Comparison of ENCODE assay signal across 9 mouse cellular contexts in genomic region chr2:127518273-127518672, GRCm38 (mm10). TPM values are rescaled to one million over a fixed set of nuclear protein-coding genes. Genes with fewer than 3 reads are reported as not detected.
DNase-seq lines count a peak whose midpoint lies in the region; ATAC-seq lines count a peak whose summit lies in the region.
"Had no signal": no experiment of that assay in that cellular context is flagged by ENCODE, and none has a peak within 500 bp of the region (broad histone marks: within the 10 kb centered on the region; RNA-seq: fewer than 3 reads in every experiment).

No protein-coding gene starts in this region.

- H3K36me3 ChIP-seq in limb, embryonic 12.5 days = no peaks in the 10 kb centered on the region
- no peaks in the 10 kb centered on the region for H3K36me3 ChIP-seq in limb, embryonic 10.5 days

- peaks cover 9% of the 10 kb centered on the region; the same call in 1 of the 2 replicates for H3K27me3 ChIP-seq in limb, embryonic 12.5 days
- peaks cover 16% of the 10 kb centered on the region; the same call in 1 of the 2 replicates for H3K27me3 ChIP-seq in limb, embryonic 10.5 days (ENCODE audit: low read depth, poor library complexity, severe bottlenecking)

- peak; percentile 48 for DNase-seq in cerebellum, adult 9-11 months
- DNase-seq in cerebellum, adult 11 months = no peak
- DNase-seq in limb, embryonic 10.5 days (ENCODE audit: low spot score) = no peak
- DNase-seq in left cerebral cortex, postnatal 36 days (ENCODE audit: low spot score in 2 of 2) = peak; percentile 59 to 63
- DNase-seq in thymus, postnatal 10 days (ENCODE audit: low spot score in 2 of 2) = peak; percentile 56 to 69
- DNase-seq in lung, postnatal 36 days = no peak
- DNase-seq in Muller cell, postnatal 12 days (ENCODE audit: inconsistent ontology term) = no peak

- no peak overlapping the region for H3K9ac ChIP-seq in limb, embryonic 12.5 days (replicated peaks)

- intact Hi-C loops in left cerebral cortex, postnatal 36 days (cut with DNase I) = no loop called here

- H3K4me2 ChIP-seq in limb, embryonic 12.5 days = no peak overlapping the region

- H3K4me1 ChIP-seq in limb, embryonic 12.5 days (replicated peaks) = peaks cover 20% of the 10 kb centered on the region
- peaks cover 40% of the 10 kb centered on the region for H3K4me1 ChIP-seq in limb, embryonic 10.5 days

- H3K9me3 ChIP-seq in limb, embryonic 12.5 days = no peaks in the 10 kb centered on the region
- no peaks in the 10 kb centered on the region for H3K9me3 ChIP-seq in limb, embryonic 10.5 days (replicated peaks)

- no peak overlapping the region for H3K27ac ChIP-seq in limb, embryonic 12.5 days
- H3K27ac ChIP-seq in limb, embryonic 10.5 days = no peak overlapping the region
- H3K27ac ChIP-seq: macrophage had no signal

- H3K4me3 ChIP-seq in limb, embryonic 12.5 days (replicated peaks) = no peak overlapping the region
- no peak overlapping the region for H3K4me3 ChIP-seq in limb, embryonic 10.5 days

- 56% methylated on average over 3 of the region's 3 CpGs for WGBS in limb, embryonic 12.5 days
- 55% methylated on average over 3 of the region's 3 CpGs for WGBS in limb, embryonic 10.5 days

- ATAC-seq in limb, embryonic 12.5 days (ENCODE audit: insufficient number of reproducible peaks, insufficient read depth, low FRiP score, low TSS enrichment, low read depth) = 0 out of 2 replicates have a peak, but pooled peaks have one; percentile 48

RNA-seq across cellular contexts. Expression of gene Kcnip3, which starts 3.6 kb away (rescaled TPM):
- polyA plus RNA-seq in limb, embryonic 12.5 days (2016; fragmentation: Nextera tagmentation; extraction: Ambion mirVana) = 1.0 and 1.4 TPM in 2 replicates
- polyA plus RNA-seq in limb, embryonic 10.5 days (2016; fragmentation: Nextera tagmentation; extraction: Ambion mirVana) = 2.1 and 2.2 TPM in 2 replicates
- total RNA-seq in left cerebral cortex, postnatal 36 days (2021) = 100 to 1,000 TPM; 130 to 133 TPM
- polyA plus RNA-seq: macrophage had no signal

RNA-seq across cellular contexts. Expression of gene Prom2, which starts 23.0 kb away (rescaled TPM):
- 1.2 and 1.7 TPM in 2 replicates for polyA plus RNA-seq in limb, embryonic 12.5 days (2016; fragmentation: Nextera tagmentation; extraction: Ambion mirVana)
- 2.3 and 2.6 TPM in 2 replicates for polyA plus RNA-seq in limb, embryonic 10.5 days (2016; fragmentation: Nextera tagmentation; extraction: Ambion mirVana)
- under 1 TPM; 0.11 to 0.17 TPM for total RNA-seq in left cerebral cortex, postnatal 36 days (2021)
- polyA plus RNA-seq: macrophage had no signal

Comparison
In these comparisons a context has a peak if more than half of its experiments do, and no peak if none do; other contexts are left out.
1. DNase-seq: peak in cerebellum, adult 9-11 months (single experiment), left cerebral cortex, postnatal 36 days (2 of 2) and thymus, postnatal 10 days (2 of 2); none in cerebellum, adult 11 months (single experiment), limb, embryonic 10.5 days (single experiment), lung, postnatal 36 days (single experiment) and Muller cell, postnatal 12 days (single experiment).